Mouse (Mus musculus): ENCODE results near the gene Hspb1.

Gene Hspb1

DNA sequence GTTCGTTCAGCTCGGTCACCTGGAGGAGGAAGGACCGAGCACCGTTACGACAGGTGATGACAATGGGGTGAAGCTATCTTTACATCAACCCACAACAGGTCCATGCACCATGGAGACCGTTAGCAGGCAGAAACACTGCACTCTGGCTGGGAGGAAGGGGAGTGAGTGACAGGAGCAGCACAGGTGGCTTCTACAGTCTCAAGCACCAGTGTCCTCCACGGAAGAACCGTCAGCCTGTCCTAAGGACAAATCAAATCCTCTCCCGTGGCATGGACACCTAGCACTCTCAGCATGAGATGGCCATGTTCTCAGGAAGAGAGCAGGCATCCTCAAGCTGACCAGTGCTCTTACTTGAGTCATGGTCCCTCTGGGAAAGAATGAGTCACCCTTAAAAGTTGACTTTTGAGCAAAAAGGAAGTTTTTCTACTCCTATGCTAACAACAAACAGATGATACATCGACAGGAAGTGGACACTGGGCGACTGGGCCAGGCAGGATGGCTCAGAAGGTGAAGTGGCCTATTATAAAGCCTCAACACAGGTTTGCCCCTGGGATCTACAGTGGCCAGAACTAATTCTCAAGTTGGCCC is 24.0 kb downstream of the Hspb1 start:
- no peak for DNase-seq (ENCODE audit: low spot score in 2 of 2)

- no peak for DNase-seq (ENCODE audit: low spot score in 2 of 2)
Measured at GRCm38 (mm10) chr5:135913201-135913600, 25.5 kb downstream of the Hspb1 start.

GRCm38 (mm10) chr5:135914156-135914555 is 26.4 kb downstream of the Hspb1 start:
- no peak for DNase-seq (ENCODE audit: low spot score in 2 of 2)

DNA sequence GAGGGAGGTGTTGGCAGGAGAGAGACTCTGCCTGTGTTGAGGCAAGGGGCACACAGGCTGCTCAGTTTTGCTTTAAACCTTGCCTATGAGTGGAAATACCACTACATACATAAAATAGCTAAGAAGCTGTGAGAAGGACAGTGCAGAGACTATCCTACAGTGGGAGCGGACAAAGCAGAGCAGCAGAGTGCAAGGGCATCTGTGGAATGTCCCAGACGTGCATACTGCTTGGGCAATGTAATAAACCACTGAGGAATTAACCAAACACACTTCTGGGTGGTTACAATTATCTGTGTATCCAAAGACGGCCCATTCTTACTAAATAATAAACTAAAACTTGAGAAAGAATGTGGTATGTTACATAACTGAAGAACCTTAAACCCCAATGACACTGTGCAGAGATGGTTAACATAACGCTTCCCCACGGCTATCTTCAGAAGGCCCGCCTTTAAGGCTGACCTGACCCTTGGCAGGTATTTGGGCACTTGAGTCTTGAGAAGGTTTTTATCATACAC is 28.4 kb downstream of the Hspb1 start:
- no peak for DNase-seq (ENCODE audit: low spot score in 2 of 2)

GRCm38 (mm10) chr5:135916601-135917000 is 28.9 kb downstream of the Hspb1 start:
- no peak for DNase-seq (ENCODE audit: low spot score in 2 of 2)

DNA sequence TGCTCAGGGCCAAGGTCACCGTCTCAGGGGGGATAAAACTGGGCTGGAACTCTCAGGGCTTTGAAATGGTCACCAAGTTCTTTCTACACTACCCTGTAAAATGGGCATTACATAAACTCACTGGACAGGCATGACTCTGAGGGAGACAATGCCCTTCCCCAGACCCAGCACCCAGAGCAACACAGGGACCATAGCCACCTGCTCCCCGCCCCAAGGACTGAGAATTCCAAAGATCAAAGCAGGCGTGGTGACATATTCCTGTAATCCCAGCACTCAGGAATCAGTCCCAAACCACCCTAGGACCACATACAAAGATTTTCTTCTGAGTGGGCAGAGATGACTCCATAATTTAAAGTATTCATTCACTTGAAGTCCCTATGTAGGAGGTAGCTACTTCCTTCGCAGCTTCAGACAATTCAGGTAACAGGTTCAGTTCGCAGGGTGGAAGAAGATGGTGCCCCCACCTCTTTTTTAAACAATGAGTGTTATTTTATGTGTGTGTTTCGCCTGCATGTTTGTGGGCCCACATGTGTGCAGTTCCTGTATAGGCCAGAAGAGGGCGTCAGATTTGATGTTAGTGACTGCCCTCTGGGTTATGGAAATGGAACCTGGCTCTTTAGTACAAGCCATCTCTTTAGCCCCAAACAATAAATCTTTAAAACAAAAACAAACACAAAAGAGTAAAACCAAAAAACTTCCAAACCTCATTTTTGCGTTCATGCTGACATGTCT is 29.8 kb downstream of the Hspb1 start:
- DNase-seq (ENCODE audit: low spot score in 2 of 2): no peak

- no peak for DNase-seq (ENCODE audit: low spot score in 2 of 2)
Measured at GRCm38 (mm10) chr5:135918059-135918437, 30.3 kb downstream of the Hspb1 start.

- DNase-seq (ENCODE audit: low spot score in 2 of 2): no peak
Measured at GRCm38 (mm10) chr5:135918593-135918992, 30.9 kb downstream of the Hspb1 start.

- no peak for DNase-seq (ENCODE audit: low spot score in 2 of 2)
Measured at GRCm38 (mm10) chr5:135919902-135920301, 32.2 kb downstream of the Hspb1 start.

DNA sequence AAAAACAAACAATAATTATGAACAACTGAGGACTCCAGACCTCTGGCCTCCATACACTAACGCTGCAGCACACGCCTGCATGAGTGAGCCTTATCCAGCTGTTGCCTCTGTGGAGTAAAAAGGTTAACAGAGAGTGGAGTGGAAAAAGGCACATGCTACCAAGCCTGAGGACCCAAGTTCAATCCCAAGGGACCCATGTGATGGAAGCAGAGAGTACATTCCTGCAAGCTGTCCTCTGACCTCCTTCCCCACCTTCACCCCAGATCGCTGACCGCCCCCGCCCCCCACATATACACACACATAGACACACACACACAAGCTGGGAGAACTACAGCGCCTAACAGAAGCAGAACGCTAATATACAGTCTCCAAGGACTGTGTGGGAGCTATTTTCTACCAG is 36.2 kb downstream of the Hspb1 start:
- no peak for DNase-seq (ENCODE audit: low spot score in 2 of 2)

DNA sequence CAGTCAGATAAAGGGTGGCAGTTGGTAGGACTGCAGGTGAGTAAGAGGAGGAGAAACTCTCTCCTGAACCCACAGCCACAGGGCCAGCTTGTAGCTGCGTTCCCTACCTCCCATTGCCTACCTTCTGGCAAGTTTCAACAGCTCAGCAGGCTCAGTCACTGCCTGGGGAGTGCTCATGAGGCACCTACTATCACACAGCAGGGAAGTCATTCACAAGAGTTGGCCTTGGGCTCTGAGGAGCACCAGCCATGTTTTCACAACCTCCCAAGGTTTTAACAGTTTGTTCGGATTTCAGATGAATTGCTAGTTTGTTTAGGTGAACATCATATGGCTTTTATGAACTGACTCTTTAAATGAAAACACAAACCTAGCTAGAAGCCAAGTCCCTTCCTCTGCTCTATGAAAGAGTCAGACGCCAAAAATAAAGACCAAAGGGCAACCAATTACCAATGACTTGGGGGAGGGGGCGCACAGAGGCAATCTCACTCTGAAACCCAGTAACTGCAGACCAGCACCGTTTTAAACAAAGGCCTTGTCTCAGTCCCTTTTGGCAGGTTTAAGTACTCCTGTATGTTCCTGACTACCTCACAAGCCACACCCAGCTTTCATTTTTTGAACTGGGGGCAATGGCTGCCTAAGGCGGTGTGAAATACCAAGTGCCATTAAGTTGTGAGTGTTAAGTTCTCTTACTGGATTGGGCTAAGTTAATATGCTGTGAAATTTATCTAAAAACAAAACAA is 42.1 kb downstream of the Hspb1 start:
- no peak for DNase-seq (ENCODE audit: low spot score in 2 of 2)

GRCm38 (mm10) chr5:135931526-135931925 is 43.8 kb downstream of the Hspb1 start:
- DNase-seq (ENCODE audit: low spot score in 2 of 2): no peak

GRCm38 (mm10) chr5:135932359-135932758 is 44.6 kb downstream of the Hspb1 start:
- DNase-seq (ENCODE audit: low spot score in 2 of 2): no peak

- DNase-seq (ENCODE audit: low spot score in 2 of 2): no peak
Measured at GRCm38 (mm10) chr5:135933222-135933899, 45.6 kb downstream of the Hspb1 start.

GRCm38 (mm10) chr5:135933900-135934441 is 46.3 kb downstream of the Hspb1 start:
- no peak for DNase-seq (ENCODE audit: low spot score in 2 of 2)

GRCm38 (mm10) chr5:135934481-135935175 is 46.9 kb downstream of the Hspb1 start, which contains the start of gene Ywhag:
Ywhag (minus strand) TSS chr5:135934616.
- DNase-seq (ENCODE audit: low spot score in 2 of 2): peak; percentile 96

GRCm38 (mm10) chr5:135935176-135935523 is 47.4 kb downstream of the Hspb1 start:
- no peak for DNase-seq (ENCODE audit: low spot score in 2 of 2)

DNA sequence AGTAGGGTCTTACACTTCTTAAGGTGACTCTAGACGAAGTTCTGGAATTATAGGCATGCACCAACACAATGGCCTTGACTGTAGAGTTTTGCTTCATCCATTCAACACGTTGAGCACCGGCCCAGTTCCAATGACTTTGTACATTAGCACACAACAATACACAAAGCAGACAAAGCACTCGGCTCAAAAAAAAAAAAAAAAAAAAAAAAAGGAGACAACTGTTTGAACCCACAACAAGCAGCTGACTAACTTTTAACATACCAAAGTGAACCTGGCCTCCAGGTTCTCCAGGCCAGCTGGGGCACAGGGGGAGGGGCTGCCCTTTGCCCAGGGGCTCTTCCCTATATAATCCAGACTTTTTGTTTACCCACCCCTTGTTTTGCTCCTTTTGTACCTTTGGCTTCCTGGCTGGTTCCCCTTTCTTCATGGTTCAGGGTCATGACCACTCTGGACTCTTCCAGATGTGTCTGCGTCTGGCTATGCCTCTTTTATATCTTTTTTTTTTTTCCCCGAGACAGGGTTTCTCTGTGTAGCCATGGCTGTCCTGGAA is 48.0 kb downstream of the Hspb1 start:
- no peak for DNase-seq (ENCODE audit: low spot score in 2 of 2)
